Mouse (Mus musculus): Measurements from ENCODE around the gene Gstp1. TPM values are rescaled to one million over a fixed set of nuclear protein-coding genes. Genes with fewer than 3 reads are reported as not detected.

The Gstp1 gene
- total and polyA plus RNA-seq, 2 experiments = 456 to 1,374 TPM

DNA sequence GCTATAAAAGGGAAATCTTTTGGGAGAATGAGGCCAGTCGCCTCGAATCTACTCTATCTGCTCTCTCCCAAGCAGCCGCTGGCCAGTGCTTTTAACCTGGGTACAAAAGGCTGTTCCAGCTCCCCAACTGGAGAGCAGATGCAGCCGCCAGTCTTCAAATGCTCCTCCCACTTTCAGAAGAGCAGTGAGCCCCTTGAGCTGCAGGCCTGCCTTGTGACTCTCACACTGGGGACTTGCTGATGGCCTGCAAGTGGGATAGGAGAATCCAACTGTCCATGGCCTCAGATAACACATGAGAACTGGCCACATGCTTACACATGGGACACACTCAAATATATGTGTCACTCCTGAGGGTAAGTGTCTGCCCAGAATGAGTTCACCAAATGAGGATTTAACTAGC lies 18.9 kb upstream of the Gstp1 start:
- no peak for DNase-seq (ENCODE audit: extremely low read depth, low read depth, low spot score)
- Histone ChIP-seq H3K27me3 (ENCODE audit: control insufficient read depth, insufficient read depth, low read length) (no peaks in the 10 kb centered on the region), H3K4me1 (ENCODE audit: control insufficient read depth, insufficient read depth, low read length) (peaks cover 28% of the 10 kb centered on the region), H3K79me2 (ENCODE audit: control insufficient read depth, insufficient read depth, low read length) (no peaks in the 10 kb centered on the region), H3K27ac (replicated peaks; ENCODE audit: insufficient read depth, low read depth, low read length) (peak overlapping the region; percentile 98), H3K9ac (ENCODE audit: low read depth, low read length) (0 out of 2 replicates have a peak overlapping the region, but pooled peaks have one; percentile 4), H3K4me3 (ENCODE audit: insufficient read depth, low read depth, low read length) (no peak overlapping the region), H3K36me3 (ENCODE audit: control insufficient read depth, insufficient read depth, low read length) (no peaks in the 10 kb centered on the region)
- 21% methylated on average over 4 of the region's 4 CpGs for WGBS
- TF ChIP-seq POLR2A (IDR thresholded peaks at IDR 0.05; ENCODE audit: extremely low read depth, insufficient read depth, low read length) (no peak), CTCF (IDR thresholded peaks at IDR 0.05; ENCODE audit: low read depth, low read length) (no peak)

DNA sequence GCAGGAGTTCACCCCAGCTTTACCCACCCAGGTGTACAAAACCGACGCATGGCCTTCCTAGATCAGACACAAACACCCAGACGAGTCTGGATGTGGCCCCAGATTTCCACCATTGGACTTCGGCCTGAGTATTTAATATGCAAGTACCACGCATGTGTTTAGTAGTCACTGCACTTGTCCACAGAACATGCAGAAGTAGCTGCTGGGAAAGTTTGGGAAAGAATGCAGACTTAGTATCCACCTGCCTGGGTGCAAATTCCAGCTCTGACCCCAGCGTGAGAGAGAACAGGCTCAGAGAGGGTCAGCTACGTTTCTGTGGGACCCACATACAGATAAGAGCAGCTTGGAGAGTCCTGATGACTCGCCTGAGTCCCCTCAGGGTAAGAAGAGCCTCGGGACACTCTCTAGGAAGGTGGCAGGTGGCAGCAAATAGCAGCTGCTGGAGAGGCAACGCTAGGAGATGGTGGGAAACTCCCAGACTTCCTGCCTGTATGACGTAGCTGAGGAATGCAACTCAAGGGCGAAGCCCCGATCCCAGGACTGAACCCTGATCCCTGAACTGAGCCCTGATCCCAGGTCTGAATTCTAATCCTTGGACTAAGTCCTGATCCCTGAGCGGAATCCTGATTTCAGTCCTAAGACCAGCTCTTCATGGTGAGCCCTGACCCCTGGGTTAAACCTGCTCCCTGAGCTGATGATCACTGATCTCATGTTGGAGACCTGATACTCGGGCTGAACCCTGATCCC lies 18.3 kb upstream of the Gstp1 start:
- 17% methylated on average over 15 of the region's 15 CpGs for WGBS
- peak; percentile 87 for DNase-seq (ENCODE audit: extremely low read depth, low read depth, low spot score)

DNA sequence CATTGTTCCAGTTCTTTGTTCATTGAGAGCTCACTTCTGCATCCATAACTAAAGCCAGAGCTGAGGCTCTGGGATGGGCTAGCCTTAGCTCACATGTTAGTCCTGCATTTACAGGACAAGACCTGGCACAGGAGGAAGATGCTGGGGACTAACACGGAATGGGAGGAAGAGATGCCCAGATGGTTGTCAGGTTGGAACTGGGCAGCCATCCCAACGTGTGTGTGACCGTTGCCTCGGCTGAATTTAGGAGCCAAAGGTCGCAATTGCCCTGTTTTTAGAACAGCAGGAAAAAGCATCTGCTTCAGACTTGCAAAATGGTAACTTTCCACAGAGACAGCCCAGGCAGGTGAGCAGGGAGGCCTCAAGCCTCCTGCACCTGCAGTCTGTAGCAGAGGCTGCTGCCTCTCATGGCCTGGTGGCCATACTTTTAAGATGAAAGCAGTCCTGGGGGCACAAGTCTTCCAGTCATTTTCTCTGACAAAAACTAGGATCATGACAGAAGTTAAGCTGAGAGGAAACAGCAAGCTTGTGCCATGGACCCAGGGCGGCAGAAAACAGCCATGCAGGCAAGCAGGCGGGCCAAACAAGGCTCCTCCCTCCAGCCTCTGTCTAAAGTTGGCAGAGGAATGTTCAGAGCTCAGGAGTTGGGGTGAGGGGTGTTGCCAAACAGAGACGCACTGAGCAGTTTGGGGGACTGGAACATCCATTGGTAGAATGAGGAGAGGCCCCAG lies 17.6 kb upstream of the Gstp1 start:
- Histone ChIP-seq H3K36me3 (ENCODE audit: control insufficient read depth, insufficient read depth, low read length) (no peaks in the 10 kb centered on the region), H3K9ac (ENCODE audit: low read depth, low read length) (peak overlapping the region; percentile 60), H3K27me3 (ENCODE audit: control insufficient read depth, insufficient read depth, low read length) (no peaks in the 10 kb centered on the region), H3K4me3 (ENCODE audit: insufficient read depth, low read depth, low read length) (no peak overlapping the region), H3K27ac (replicated peaks; ENCODE audit: insufficient read depth, low read depth, low read length) (peak overlapping the region; percentile 98), H3K4me1 (ENCODE audit: control insufficient read depth, insufficient read depth, low read length) (peaks cover 28% of the 10 kb centered on the region), H3K79me2 (ENCODE audit: control insufficient read depth, insufficient read depth, low read length) (no peaks in the 10 kb centered on the region)
- TF ChIP-seq POLR2A (IDR thresholded peaks at IDR 0.05; ENCODE audit: extremely low read depth, insufficient read depth, low read length) = 0 out of 2 replicates have a peak, but pooled peaks have one; percentile 16
- no peak for TF ChIP-seq CTCF (IDR thresholded peaks at IDR 0.05; ENCODE audit: low read depth, low read length)
- peak; percentile 90 for DNase-seq (ENCODE audit: extremely low read depth, low read depth, low spot score)
- 24% methylated on average over 8 of the region's 8 CpGs for WGBS

More for the DNA sequence above, 18.3 kb upstream of the Gstp1 start:
- H3K27me3 ChIP-seq (ENCODE audit: control insufficient read depth, insufficient read depth, low read length) = no peaks in the 10 kb centered on the region
- peak overlapping the region; percentile 98 for H3K27ac ChIP-seq (replicated peaks; ENCODE audit: insufficient read depth, low read depth, low read length)
- TF ChIP-seq CTCF (IDR thresholded peaks at IDR 0.05; ENCODE audit: low read depth, low read length) = no peak
- no peak for TF ChIP-seq POLR2A (IDR thresholded peaks at IDR 0.05; ENCODE audit: extremely low read depth, insufficient read depth, low read length)
- no peaks in the 10 kb centered on the region for H3K79me2 ChIP-seq (ENCODE audit: control insufficient read depth, insufficient read depth, low read length)
- no peak overlapping the region for H3K4me3 ChIP-seq (ENCODE audit: insufficient read depth, low read depth, low read length)
- no peaks in the 10 kb centered on the region for H3K36me3 ChIP-seq (ENCODE audit: control insufficient read depth, insufficient read depth, low read length)
- peaks cover 28% of the 10 kb centered on the region for H3K4me1 ChIP-seq (ENCODE audit: control insufficient read depth, insufficient read depth, low read length)
- H3K9ac ChIP-seq (ENCODE audit: low read depth, low read length) = peak overlapping the region; percentile 60

DNA sequence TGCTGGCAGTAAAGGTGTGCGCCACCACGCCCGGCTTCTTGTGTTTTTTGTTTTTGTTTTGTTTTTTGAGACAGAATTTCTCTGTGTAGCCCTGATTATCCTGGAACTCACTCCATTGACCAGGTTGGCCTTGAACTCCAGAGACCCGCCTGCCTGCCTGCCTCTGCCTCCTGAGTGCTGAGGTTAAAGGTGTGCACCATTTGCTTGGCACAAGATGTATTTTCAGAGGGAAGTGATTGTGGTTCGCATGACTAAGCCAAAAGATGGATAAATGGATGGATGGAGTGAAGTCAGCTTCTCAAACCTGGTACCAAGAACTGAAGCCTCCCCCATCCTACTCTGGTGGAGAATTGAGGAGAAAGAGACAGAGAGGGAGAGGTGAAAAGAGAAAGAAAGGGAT lies 16.8 kb upstream of the Gstp1 start:
- Histone ChIP-seq H3K9ac (ENCODE audit: low read depth, low read length) (no peak overlapping the region), H3K27ac (replicated peaks; ENCODE audit: insufficient read depth, low read depth, low read length) (peak overlapping the region; percentile 98), H3K4me1 (ENCODE audit: control insufficient read depth, insufficient read depth, low read length) (peaks cover 28% of the 10 kb centered on the region), H3K36me3 (ENCODE audit: control insufficient read depth, insufficient read depth, low read length) (no peaks in the 10 kb centered on the region), H3K4me3 (ENCODE audit: insufficient read depth, low read depth, low read length) (no peak overlapping the region), H3K79me2 (ENCODE audit: control insufficient read depth, insufficient read depth, low read length) (no peaks in the 10 kb centered on the region), H3K27me3 (ENCODE audit: control insufficient read depth, insufficient read depth, low read length) (no peaks in the 10 kb centered on the region)
- DNase-seq (ENCODE audit: extremely low read depth, low read depth, low spot score) = peak; percentile 75
- 29% methylated on average over 5 of the region's 5 CpGs for WGBS
- TF ChIP-seq POLR2A (IDR thresholded peaks at IDR 0.05; ENCODE audit: extremely low read depth, insufficient read depth, low read length) (no peak), CTCF (IDR thresholded peaks at IDR 0.05; ENCODE audit: low read depth, low read length) (no peak)

DNA sequence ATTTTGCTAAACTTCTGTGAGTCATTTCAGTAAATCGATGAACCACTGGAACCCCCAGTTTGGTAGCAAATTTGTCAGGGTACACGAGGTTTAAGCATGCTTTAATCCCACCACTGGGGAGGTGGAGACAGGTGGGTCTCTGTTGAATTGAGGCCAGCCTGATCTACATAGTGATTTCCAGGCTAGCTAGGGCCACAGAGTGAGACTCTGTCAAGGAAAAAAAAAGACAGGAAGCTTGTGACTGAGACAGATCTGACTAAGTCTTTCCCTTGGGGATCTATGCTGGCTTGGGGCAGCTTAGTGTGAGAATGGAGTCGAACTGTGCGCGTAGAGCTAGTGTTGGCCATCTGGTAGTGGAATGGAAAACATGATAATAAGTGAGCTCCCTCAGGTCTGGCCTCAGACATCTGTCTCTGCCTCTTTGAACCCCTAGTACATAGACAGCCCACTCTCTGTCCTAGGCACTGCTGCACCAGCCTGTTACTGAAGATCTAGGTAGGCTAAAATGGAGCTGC lies 14.8 kb upstream of the Gstp1 start:
- H3K4me3 ChIP-seq (ENCODE audit: insufficient read depth, low read depth, low read length) = no peak overlapping the region
- no peak overlapping the region for H3K9ac ChIP-seq (ENCODE audit: low read depth, low read length)
- WGBS = 80% methylated on average over 5 of the region's 5 CpGs
- TF ChIP-seq CTCF (IDR thresholded peaks at IDR 0.05; ENCODE audit: low read depth, low read length) (no peak), POLR2A (IDR thresholded peaks at IDR 0.05; ENCODE audit: extremely low read depth, insufficient read depth, low read length) (no peak)
- no peak overlapping the region for H3K27ac ChIP-seq (replicated peaks; ENCODE audit: insufficient read depth, low read depth, low read length)
- no peaks in the 10 kb centered on the region for H3K79me2 ChIP-seq (ENCODE audit: control insufficient read depth, insufficient read depth, low read length)
- no peaks in the 10 kb centered on the region for H3K36me3 ChIP-seq (ENCODE audit: control insufficient read depth, insufficient read depth, low read length)
- DNase-seq (ENCODE audit: extremely low read depth, low read depth, low spot score) = no peak
- peaks cover 21% of the 10 kb centered on the region for H3K4me1 ChIP-seq (ENCODE audit: control insufficient read depth, insufficient read depth, low read length)
- no peaks in the 10 kb centered on the region for H3K27me3 ChIP-seq (ENCODE audit: control insufficient read depth, insufficient read depth, low read length)

All from liver, adult 2 months (tissue).